Mouse (Mus musculus) megakaryocyte, embryonic 14.5 days (primary cell): ENCODE results near the gene Fbln5.

Experiments used
- FLI1 ChIP-seq: IDR thresholded peaks from 2 replicates; pipeline ENCODE4 v1.6.1; 2012; ENCODE audit warnings: low read length, inconsistent platforms, mixed read lengths
- GATA1 ChIP-seq: IDR thresholded peaks from 3 replicates; pipeline ENCODE4 v1.6.1; 2012; ENCODE audit warnings: mixed read lengths, low read length, inconsistent platforms, borderline replicate concordance

- no peak for TF ChIP-seq FLI1
- TF ChIP-seq GATA1, result no peak
These were observed 15.9 kb upstream of the Fbln5 start for GRCm38 (mm10) chr12:101834715-101835114.
